17 mouse cellular contexts compared by ENCODE assay signal in the genomic region with DNA sequence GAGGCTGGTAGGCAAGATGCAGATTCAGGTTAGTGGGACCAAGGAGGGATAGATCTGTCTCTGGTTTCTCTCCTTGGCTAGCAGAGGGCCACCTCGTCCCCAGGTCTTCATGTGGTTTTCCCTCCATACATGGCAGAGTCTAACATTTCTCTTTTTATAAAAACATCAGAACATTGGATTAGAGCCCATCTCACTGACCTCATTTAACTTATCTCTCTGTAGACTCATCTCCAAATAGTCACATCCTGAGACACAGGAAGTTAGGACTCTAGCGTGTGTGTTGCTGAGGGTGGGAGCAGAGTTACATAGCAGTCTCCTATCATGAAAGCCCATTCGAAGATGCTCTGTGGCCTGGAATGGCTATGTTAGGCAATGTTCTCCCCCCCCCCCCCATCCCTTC.
DNase-seq lines count a peak whose midpoint lies in the region; ATAC-seq and TF ChIP-seq lines count a peak whose summit lies in the region.
"Had no signal": no experiment of that assay in that cellular context is flagged by ENCODE, and none has a peak within 500 bp of the region (broad histone marks: within the 10 kb centered on the region; RNA-seq: fewer than 3 reads in every experiment).

No protein-coding gene starts in this region.

- 52% methylated on average over 3 of the region's 3 CpGs for WGBS in heart, embryonic 10.5 days
- WGBS in heart, embryonic 11.5 days (ENCODE audit: insufficient replicate concordance) = 49% methylated on average over 3 of the region's 3 CpGs
- WGBS in kidney, postnatal 0 days = 86% methylated on average over 3 of the region's 3 CpGs
- WGBS in forebrain, embryonic 12.5 days = 89% methylated on average over 3 of the region's 3 CpGs

- no peaks in the 10 kb centered on the region for H3K27me3 ChIP-seq in heart, embryonic 10.5 days (ENCODE audit: insufficient read depth, poor library complexity, severe bottlenecking)
- no peaks in the 10 kb centered on the region for H3K27me3 ChIP-seq in heart, embryonic 11.5 days (ENCODE audit: control insufficient read depth, insufficient read depth, low read length)
- H3K27me3 ChIP-seq in kidney, postnatal 0 days (ENCODE audit: insufficient read depth, low read length) = no peaks in the 10 kb centered on the region
- no peaks in the 10 kb centered on the region for H3K27me3 ChIP-seq in myocyte (ENCODE audit: control insufficient read depth, insufficient read depth, insufficient read length)
- no peaks in the 10 kb centered on the region for H3K27me3 ChIP-seq in forebrain, embryonic 12.5 days
- H3K27me3 ChIP-seq: embryonic facial prominence, embryonic 15.5 days; forebrain, embryonic 15.5 days; liver, embryonic 12.5 days; neural tube, embryonic 12.5 days had no signal

- intact Hi-C loops in left cerebral cortex, postnatal 25 days (cut with DNase I) = no loop called here

- no peak overlapping the region for H3K4me3 ChIP-seq in heart, embryonic 10.5 days
- H3K4me3 ChIP-seq in heart, embryonic 11.5 days (ENCODE audit: low read depth, low read length) = no peak overlapping the region
- no peak overlapping the region for H3K4me3 ChIP-seq in kidney, postnatal 0 days (replicated peaks; ENCODE audit: low read depth, low read length)
- H3K4me3 ChIP-seq in myocyte = no peak overlapping the region
- H3K4me3 ChIP-seq in forebrain, embryonic 12.5 days (replicated peaks) = no peak overlapping the region
- H3K4me3 ChIP-seq: embryonic facial prominence, embryonic 15.5 days; forebrain, embryonic 15.5 days; liver, embryonic 12.5 days; neural tube, embryonic 12.5 days had no signal

- H3K9ac ChIP-seq in heart, embryonic 11.5 days (ENCODE audit: low read depth, low read length) = no peak overlapping the region
- H3K9ac ChIP-seq in kidney, postnatal 0 days (ENCODE audit: low read depth, low read length) = no peak overlapping the region
- no peak overlapping the region for H3K9ac ChIP-seq in forebrain, embryonic 12.5 days
- H3K9ac ChIP-seq: embryonic facial prominence, embryonic 15.5 days; forebrain, embryonic 15.5 days; hindbrain, embryonic 14.5 days; liver, embryonic 12.5 days had no signal

- no peak overlapping the region for H3ac ChIP-seq in myocyte (ENCODE audit: control insufficient read depth, insufficient read length)

- no peak overlapping the region for H3K4me2 ChIP-seq in heart, embryonic 11.5 days
- H3K4me2 ChIP-seq in kidney, postnatal 0 days (ENCODE audit: low read length) = no peak overlapping the region
- peak overlapping the region; percentile 60 for H3K4me2 ChIP-seq in myocyte (ENCODE audit: low read depth)
- H3K4me2 ChIP-seq in forebrain, embryonic 12.5 days = no peak overlapping the region
- H3K4me2 ChIP-seq: embryonic facial prominence, embryonic 15.5 days; forebrain, embryonic 15.5 days; hindbrain, embryonic 14.5 days; liver, embryonic 12.5 days; neural tube, embryonic 12.5 days had no signal

- H3K79me2 ChIP-seq in myocyte (ENCODE audit: control insufficient read depth, insufficient read depth) = no peaks in the 10 kb centered on the region

- no peaks in the 10 kb centered on the region for H3K9me3 ChIP-seq in heart, embryonic 10.5 days
- H3K9me3 ChIP-seq in heart, embryonic 11.5 days (replicated peaks; ENCODE audit: control insufficient read depth, low read length) = no peaks in the 10 kb centered on the region
- H3K9me3 ChIP-seq in kidney, postnatal 0 days (replicated peaks; ENCODE audit: low read length) = no peaks in the 10 kb centered on the region
- no peaks in the 10 kb centered on the region for H3K9me3 ChIP-seq in forebrain, embryonic 12.5 days
- H3K9me3 ChIP-seq: embryonic facial prominence, embryonic 15.5 days; forebrain, embryonic 15.5 days; liver, embryonic 12.5 days; neural tube, embryonic 12.5 days had no signal

- H3K4me1 ChIP-seq in heart, embryonic 10.5 days = peaks cover 66% of the 10 kb centered on the region
- H3K4me1 ChIP-seq in heart, embryonic 11.5 days (ENCODE audit: control insufficient read depth, insufficient read depth, low read length) = peaks cover 42% of the 10 kb centered on the region
- peaks cover 11% of the 10 kb centered on the region; the same call in 1 of the 2 replicates for H3K4me1 ChIP-seq in kidney, postnatal 0 days (replicated peaks; ENCODE audit: insufficient read depth, low read length)
- peaks cover 4% of the 10 kb centered on the region; the same call in 1 of the 2 replicates for H3K4me1 ChIP-seq in forebrain, embryonic 12.5 days
- H3K4me1 ChIP-seq: forebrain, embryonic 15.5 days had no signal

- no peak for ATAC-seq in heart, embryonic 11.5 days (replicated peaks; ENCODE audit: insufficient number of reproducible peaks, low FRiP score, low TSS enrichment)
- ATAC-seq in kidney, postnatal 0 days (replicated peaks; ENCODE audit: low FRiP score, low read depth) = no peak
- peak; percentile 55 for ATAC-seq in CD4-positive, CD25-positive, alpha-beta regulatory T cell, adult 4 months
- ATAC-seq in forebrain, embryonic 12.5 days (ENCODE audit: low FRiP score) = no peak
- ATAC-seq: forebrain, embryonic 15.5 days; liver, embryonic 12.5 days had no signal

- H3K36me3 ChIP-seq in heart, embryonic 10.5 days = no peaks in the 10 kb centered on the region
- no peaks in the 10 kb centered on the region for H3K36me3 ChIP-seq in heart, embryonic 11.5 days (ENCODE audit: control insufficient read depth, insufficient read depth, low read length)
- H3K36me3 ChIP-seq in kidney, postnatal 0 days (ENCODE audit: insufficient read depth, low read length) = no peaks in the 10 kb centered on the region
- H3K36me3 ChIP-seq in myocyte (ENCODE audit: control insufficient read depth, insufficient read depth) = no peaks in the 10 kb centered on the region
- H3K36me3 ChIP-seq in forebrain, embryonic 12.5 days (replicated peaks) = no peaks in the 10 kb centered on the region
- H3K36me3 ChIP-seq: embryonic facial prominence, embryonic 15.5 days; forebrain, embryonic 15.5 days; liver, embryonic 12.5 days; neural tube, embryonic 12.5 days had no signal

- H3K27ac ChIP-seq in heart, embryonic 10.5 days = peak overlapping the region; percentile 84
- no peak overlapping the region for H3K27ac ChIP-seq in heart, embryonic 11.5 days (ENCODE audit: low read depth, low read length)
- peak overlapping the region; percentile 75; the same call in 1 of the 2 replicates for H3K27ac ChIP-seq in kidney, postnatal 0 days
- no peak overlapping the region for H3K27ac ChIP-seq in forebrain, embryonic 12.5 days
- H3K27ac ChIP-seq: forebrain, embryonic 15.5 days; hindbrain, embryonic 14.5 days; liver, embryonic 12.5 days; neural tube, embryonic 12.5 days had no signal

- no peak for TF ChIP-seq POLR2A in myocyte (IDR thresholded peaks at IDR 0.05; ENCODE audit: insufficient read length, low read depth)

- no peak for DNase-seq in heart, embryonic 10.5 days (ENCODE audit: low spot score)
- DNase-seq in kidney, postnatal 0 days (ENCODE audit: low spot score) = no peak
- no peak for DNase-seq in kidney, adult 11 months
- DNase-seq in left cerebral cortex, postnatal 25 days (ENCODE audit: low spot score in 2 of 2) = no peak
- DNase-seq: adrenal gland, postnatal 25 days; B cell, adult 2 months; cerebellum, postnatal 25 days; midbrain, embryonic 14.5 days had no signal

- no peak for TF ChIP-seq CTCF in kidney, postnatal 0 days (IDR thresholded peaks at IDR 0.05; ENCODE audit: low read depth)

TF ChIP-seq in myocyte, 11 proteins besides CTCF, POLR2A, EP300 and RAD21:
- no peak for TF ChIP-seq POLR2AphosphoS2 (IDR thresholded peaks at IDR 0.05; ENCODE audit: insufficient read length, low read depth)
- no peak for TF ChIP-seq TCF12 (IDR thresholded peaks at IDR 0.05; ENCODE audit: insufficient read depth, poor library complexity, severe bottlenecking)
- TF ChIP-seq TCF3 (IDR thresholded peaks at IDR 0.05; ENCODE audit: insufficient read length, low read depth) = no peak
- no peak for TF ChIP-seq SRF (IDR thresholded peaks at IDR 0.05; ENCODE audit: control insufficient read depth, insufficient read length, low read depth)
- TF ChIP-seq MAX (IDR thresholded peaks at IDR 0.05; ENCODE audit: low read depth) = no peak
- no peak for TF ChIP-seq MYOD1 (IDR thresholded peaks at IDR 0.05; ENCODE audit: control insufficient read depth in 1 of 3, insufficient read length in 2 of 3, low read depth in 2 of 3)
- no peak for TF ChIP-seq CEBPB (IDR thresholded peaks at IDR 0.05; ENCODE audit: insufficient read depth, poor library complexity, severe bottlenecking)
- TF ChIP-seq REST (IDR thresholded peaks at IDR 0.05; ENCODE audit: insufficient read depth, insufficient read length) = no peak
- TF ChIP-seq USF1 (IDR thresholded peaks at IDR 0.05; ENCODE audit: low read depth) = no peak
- TF ChIP-seq MYOG (IDR thresholded peaks at IDR 0.05; ENCODE audit: control insufficient read depth in 1 of 3, insufficient read depth in 1 of 3, insufficient read length in 2 of 3, low read depth in 2 of 3) = no peak
- TF ChIP-seq E2F4 (IDR thresholded peaks at IDR 0.05; ENCODE audit: insufficient read depth) = no peak

Comparison
In these comparisons a context has a peak if more than half of its experiments do, and no peak if none do; other contexts are left out.
1. H3K27ac ChIP-seq: peak in heart, embryonic 10.5 days (single experiment) and kidney, postnatal 0 days (single experiment); none in heart, embryonic 11.5 days (single experiment) and forebrain, embryonic 12.5 days (single experiment).